In genomic region chr12:69198164-69198535, GRCm38 (mm10) we compare ENCODE assay signal across 8 mouse cellular contexts. TPM values are rescaled to one million over a fixed set of nuclear protein-coding genes. Genes with fewer than 3 reads are reported as not detected.
DNase-seq lines count a peak whose midpoint lies in the region; ATAC-seq and TF ChIP-seq lines count a peak whose summit lies in the region.

TSS of gene Dnaaf2 (minus strand) at chr12:69198429.

- TF ChIP-seq CTCF in kidney, adult 2 months (conservative IDR thresholded peaks at IDR 0.05; ENCODE audit: insufficient read depth, insufficient read length, low read depth, low read length), result no peak

- DNase-seq in A20 (ENCODE audit: low read depth, low spot score), result peak; percentile 88
- peak; percentile 61 to 74 for DNase-seq in adrenal gland, adult 18-20 months (ENCODE audit: low spot score in 2 of 2)
- peak; percentile 84 for DNase-seq in embryonic facial prominence, embryonic 10.5 days (ENCODE audit: low spot score)
- DNase-seq in heart, adult 8-10 months (ENCODE audit: low spot score), result peak; percentile 41
- peak; percentile 91 for DNase-seq in kidney, adult 2 months
- DNase-seq in midbrain, embryonic 11.5 days (ENCODE audit: low spot score, missing footprints), result peak; percentile 97
- peak; percentile 78 to 80 for DNase-seq in spleen, postnatal 10 days (ENCODE audit: low spot score in 2 of 2)

- peak; percentile 32; the same call in 1 of the 2 replicates for ATAC-seq in limb, embryonic 12.5 days (ENCODE audit: insufficient number of reproducible peaks, insufficient read depth, low FRiP score, low TSS enrichment, low read depth)
- ATAC-seq in midbrain, embryonic 11.5 days (ENCODE audit: low FRiP score), result peak; percentile 67

- H3K9me3 ChIP-seq in embryonic facial prominence, embryonic 10.5 days, result no peaks in the 10 kb centered on the region
- H3K9me3 ChIP-seq in limb, embryonic 12.5 days, result no peaks in the 10 kb centered on the region
- H3K9me3 ChIP-seq in midbrain, embryonic 11.5 days (ENCODE audit: control insufficient read depth, low read length), result no peaks in the 10 kb centered on the region

- H3K4me1 ChIP-seq in embryonic facial prominence, embryonic 10.5 days, result peaks cover 31% of the 10 kb centered on the region
- peaks cover 5% of the 10 kb centered on the region; the same call in 1 of the 2 replicates for H3K4me1 ChIP-seq in kidney, adult 2 months (ENCODE audit: control insufficient read depth, insufficient read depth, low read length)
- peaks cover 22% of the 10 kb centered on the region for H3K4me1 ChIP-seq in limb, embryonic 12.5 days (replicated peaks)
- peaks cover 15% of the 10 kb centered on the region for H3K4me1 ChIP-seq in midbrain, embryonic 11.5 days (ENCODE audit: control insufficient read depth, insufficient read depth, low read length)

- H3K27me3 ChIP-seq in embryonic facial prominence, embryonic 10.5 days (replicated peaks; ENCODE audit: low read depth, poor library complexity, severe bottlenecking), result no peaks in the 10 kb centered on the region
- no peaks in the 10 kb centered on the region for H3K27me3 ChIP-seq in kidney, adult 2 months (replicated peaks; ENCODE audit: control insufficient read depth, insufficient read depth, low read length)
- H3K27me3 ChIP-seq in limb, embryonic 12.5 days, result no peaks in the 10 kb centered on the region
- H3K27me3 ChIP-seq in midbrain, embryonic 11.5 days (ENCODE audit: control insufficient read depth, insufficient read depth, low read length), result no peaks in the 10 kb centered on the region

- WGBS in embryonic facial prominence, embryonic 10.5 days, result under 1% methylated on average over 18 of the region's 18 CpGs
- under 1% methylated on average over 18 of the region's 18 CpGs for WGBS in kidney, adult 2 months
- WGBS in limb, embryonic 12.5 days, result 1% methylated on average over 18 of the region's 18 CpGs
- WGBS in midbrain, embryonic 11.5 days, result 1% methylated on average over 18 of the region's 18 CpGs

- H3K27ac ChIP-seq in embryonic facial prominence, embryonic 10.5 days (replicated peaks), result peak within 1 kb of the TSS; percentile 91
- peak within 1 kb of the TSS; percentile 81 for H3K27ac ChIP-seq in kidney, adult 2 months (ENCODE audit: insufficient read depth, low read depth, low read length)
- H3K27ac ChIP-seq in limb, embryonic 12.5 days, result peak within 1 kb of the TSS; percentile 91
- H3K27ac ChIP-seq in midbrain, embryonic 11.5 days (ENCODE audit: low read depth, low read length), result peak within 1 kb of the TSS; percentile 79

- H3K36me3 ChIP-seq in embryonic facial prominence, embryonic 10.5 days (replicated peaks), result peaks cover 50% of the 10 kb centered on the region
- no peaks in the 10 kb centered on the region; the same call in 1 of the 2 replicates for H3K36me3 ChIP-seq in kidney, adult 2 months (ENCODE audit: control insufficient read depth, insufficient read depth, low read length)
- H3K36me3 ChIP-seq in limb, embryonic 12.5 days, result peaks cover 34% of the 10 kb centered on the region
- H3K36me3 ChIP-seq in midbrain, embryonic 11.5 days (ENCODE audit: control insufficient read depth, insufficient read depth, low read length), result peaks cover 6% of the 10 kb centered on the region; the same call in 1 of the 2 replicates

- H3K4me3 ChIP-seq in embryonic facial prominence, embryonic 10.5 days, result peak within 1 kb of the TSS; percentile 94
- peak within 1 kb of the TSS; percentile 68 for H3K4me3 ChIP-seq in kidney, adult 2 months (ENCODE audit: insufficient read depth, low read depth, low read length)
- peak within 1 kb of the TSS; percentile 92 for H3K4me3 ChIP-seq in limb, embryonic 12.5 days (replicated peaks)
- H3K4me3 ChIP-seq in midbrain, embryonic 11.5 days (ENCODE audit: low read depth, low read length), result peak within 1 kb of the TSS; percentile 93

- H3K4me2 ChIP-seq in limb, embryonic 12.5 days, result peak within 1 kb of the TSS; percentile 95
- peak within 1 kb of the TSS; percentile 98 for H3K4me2 ChIP-seq in midbrain, embryonic 11.5 days

- peak within 1 kb of the TSS; percentile 86 for H3K9ac ChIP-seq in limb, embryonic 12.5 days (replicated peaks)
- H3K9ac ChIP-seq in midbrain, embryonic 11.5 days (ENCODE audit: low read length), result peak within 1 kb of the TSS; percentile 89

- no peak for TF ChIP-seq POLR2A in kidney, adult 2 months (IDR thresholded peaks at IDR 0.05; ENCODE audit: low read depth, low read length)

RNA-seq across cellular contexts. Expression of gene Dnaaf2, which starts in this region (rescaled TPM):
- 1 to 10 TPM; 1.1 to 1.3 TPM for total RNA-seq in adrenal gland, adult 18-20 months (2021)
- 15.4 and 17.0 TPM in 2 replicates for polyA plus RNA-seq in embryonic facial prominence, embryonic 10.5 days (2016; fragmentation: Nextera tagmentation; extraction: Ambion mirVana)
- total RNA-seq in heart, adult 8-10 months (2022), result under 1 TPM; 0.57 to 0.73 (median 0.65) TPM
- 1.3 and 1.5 TPM in 2 replicates for polyA plus RNA-seq in kidney, adult 2 months (2012; rRNA removed)
- 14.6 and 16.0 TPM in 2 replicates for polyA plus RNA-seq in limb, embryonic 12.5 days (2016; fragmentation: Nextera tagmentation; extraction: Ambion mirVana)
- 12.4 and 13.3 TPM in 2 replicates for polyA plus RNA-seq in midbrain, embryonic 11.5 days (2014; fragmentation: Nextera tagmentation; extraction: Ambion mirVana)

Comparison
In these comparisons a context has a peak if more than half of its experiments do, and no peak if none do; other contexts are left out.
1. Peak in every context shown above with its lines: DNase-seq, ATAC-seq, H3K4me3 ChIP-seq and H3K27ac ChIP-seq.
2. Peak in DNase-seq in heart, adult 8-10 months; RNA of the gene not detected or under 1 TPM.
3. DNase-seq: peak in every context shown above with its lines; median percentile 97 in midbrain, embryonic 11.5 days; 91 in kidney, adult 2 months; 88 in A20; 84 in embryonic facial prominence, embryonic 10.5 days; 79 in spleen, postnatal 10 days; 68 in adrenal gland, adult 18-20 months; 41 in heart, adult 8-10 months.